Mouse (Mus musculus): Measurements from ENCODE around the gene Gga1. TPM values are rescaled to one million over a fixed set of nuclear protein-coding genes. Genes with fewer than 3 reads are reported as not detected.
A peak's percentile ranks its signal among the peaks of the same experiment; 100 is the strongest.

Gene Gga1
- polyA plus RNA-seq, 1 experiment from 2014 or later = 14.8 TPM

DNA sequence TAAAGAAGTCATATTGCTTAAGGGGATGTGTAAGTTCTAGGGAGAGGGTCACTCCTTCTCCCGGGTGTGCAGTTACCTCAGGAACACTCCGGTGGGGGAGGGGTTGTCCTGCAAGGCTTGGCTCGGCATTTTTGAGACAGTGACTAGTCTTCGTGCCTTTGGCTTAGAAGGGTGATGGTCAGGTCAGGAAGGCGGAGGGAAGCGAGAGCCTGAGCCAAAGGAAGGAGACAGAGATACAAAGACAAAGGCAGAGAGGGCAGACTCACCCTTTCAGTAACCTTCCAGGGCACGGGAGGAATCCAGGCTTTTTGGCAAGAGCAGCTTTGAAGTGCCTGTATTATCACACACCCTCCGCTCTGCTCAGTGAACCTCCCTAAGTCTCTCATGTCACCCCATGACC, 48.1 kb downstream of the Gga1 start:
- no peak overlapping the region for H3K4me2 ChIP-seq (ENCODE audit: low read depth, low read length)
- no peak for DNase-seq

DNA sequence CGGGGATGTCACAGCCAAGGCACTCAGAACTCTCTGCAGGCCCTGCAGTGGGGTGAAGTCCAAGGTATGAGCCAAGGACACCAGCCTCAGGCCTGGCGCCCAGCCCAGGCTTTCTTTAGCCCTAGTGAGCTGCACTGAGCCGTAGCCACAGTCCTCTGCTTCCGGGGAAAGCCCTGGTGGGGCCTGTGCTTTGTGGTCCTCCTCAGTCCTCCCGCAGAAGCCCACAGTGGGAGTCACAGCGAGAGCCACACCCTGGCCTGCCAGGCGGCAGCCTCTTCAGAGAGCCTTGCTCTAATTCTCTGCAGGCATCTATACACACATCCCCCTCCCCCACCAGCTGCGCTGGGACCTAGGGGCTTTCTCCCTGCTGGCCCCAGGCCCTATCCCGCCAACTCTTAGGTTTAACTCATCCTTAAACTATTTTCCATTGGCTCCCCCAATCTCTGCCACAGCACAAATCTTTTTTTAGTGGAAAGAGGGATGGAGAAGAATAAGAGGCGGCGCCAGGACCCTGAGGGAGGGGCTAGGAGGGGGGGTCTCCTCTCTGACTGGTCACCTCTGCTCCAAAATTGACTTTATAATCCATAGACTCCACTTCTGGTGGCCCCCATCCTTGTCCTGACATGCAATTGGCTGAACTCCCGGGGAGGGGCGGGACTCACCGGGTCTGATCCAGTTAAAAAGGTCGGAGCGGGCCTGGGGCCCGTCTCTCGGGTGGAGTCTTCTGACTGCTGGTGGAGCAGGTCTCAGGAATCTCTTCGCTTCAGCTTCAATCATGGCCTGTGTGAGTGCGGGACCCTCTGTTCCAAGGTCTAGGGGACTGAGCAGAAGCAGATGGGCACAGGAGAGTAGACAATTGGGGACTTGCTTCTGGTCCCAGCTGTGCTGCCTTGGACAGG, 49.3 kb downstream of the Gga1 start, which contains the start of gene Lgals1:
Gene Lgals1, plus strand, starts transcription at position 705 of the 899 bp plus-strand sequence.
- Histone ChIP-seq H3K4me1 (ENCODE audit: insufficient read depth) (peaks cover 61% of the 10 kb centered on the region), H3K4me3 (ENCODE audit: low read depth, low read length) (peak within 1 kb of the TSS; percentile 43), H3K4me2 (ENCODE audit: low read depth, low read length) (peak within 1 kb of the TSS; percentile 69), H3K9me3 (ENCODE audit: low read length) (no peaks in the 10 kb centered on the region), H3K36me3 (replicated peaks; ENCODE audit: insufficient read depth, low read length) (no peaks in the 10 kb centered on the region), H3K27me3 (ENCODE audit: insufficient read depth, low read length) (no peaks in the 10 kb centered on the region), H3K9ac (replicated peaks) (peak within 1 kb of the TSS; percentile 49), H3K27ac (ENCODE audit: low read depth) (peak within 1 kb of the TSS; percentile 67)
- ATAC-seq (peak; percentile 32), DNase-seq (peak; percentile 84)
- TF ChIP-seq CTCF (IDR thresholded peaks at IDR 0.05; ENCODE audit: low read depth) (no peak), EP300 (IDR thresholded peaks at IDR 0.05; ENCODE audit: low read depth) (no peak)
- WGBS (ENCODE audit: insufficient replicate concordance) = 8% methylated on average over 20 of the region's 20 CpGs

More for the DNA sequence above, 48.1 kb downstream of the Gga1 start:
- Histone ChIP-seq H3K4me1 (ENCODE audit: insufficient read depth) (peaks cover 61% of the 10 kb centered on the region), H3K27me3 (ENCODE audit: insufficient read depth, low read length) (no peaks in the 10 kb centered on the region), H3K9ac (replicated peaks) (0 out of 2 replicates have a peak overlapping the region, but pooled peaks have one; percentile 42), H3K36me3 (replicated peaks; ENCODE audit: insufficient read depth, low read length) (no peaks in the 10 kb centered on the region), H3K4me3 (ENCODE audit: low read depth, low read length) (no peak overlapping the region), H3K27ac (ENCODE audit: low read depth) (peak overlapping the region; percentile 29; the same call in 1 of the 2 replicates), H3K9me3 (ENCODE audit: low read length) (no peaks in the 10 kb centered on the region)
- WGBS (ENCODE audit: insufficient replicate concordance) = 58% methylated on average over 8 of the region's 8 CpGs
- ATAC-seq = no peak
- TF ChIP-seq EP300 (IDR thresholded peaks at IDR 0.05; ENCODE audit: low read depth) = no peak
- no peak for TF ChIP-seq CTCF (IDR thresholded peaks at IDR 0.05; ENCODE audit: low read depth)

DNA sequence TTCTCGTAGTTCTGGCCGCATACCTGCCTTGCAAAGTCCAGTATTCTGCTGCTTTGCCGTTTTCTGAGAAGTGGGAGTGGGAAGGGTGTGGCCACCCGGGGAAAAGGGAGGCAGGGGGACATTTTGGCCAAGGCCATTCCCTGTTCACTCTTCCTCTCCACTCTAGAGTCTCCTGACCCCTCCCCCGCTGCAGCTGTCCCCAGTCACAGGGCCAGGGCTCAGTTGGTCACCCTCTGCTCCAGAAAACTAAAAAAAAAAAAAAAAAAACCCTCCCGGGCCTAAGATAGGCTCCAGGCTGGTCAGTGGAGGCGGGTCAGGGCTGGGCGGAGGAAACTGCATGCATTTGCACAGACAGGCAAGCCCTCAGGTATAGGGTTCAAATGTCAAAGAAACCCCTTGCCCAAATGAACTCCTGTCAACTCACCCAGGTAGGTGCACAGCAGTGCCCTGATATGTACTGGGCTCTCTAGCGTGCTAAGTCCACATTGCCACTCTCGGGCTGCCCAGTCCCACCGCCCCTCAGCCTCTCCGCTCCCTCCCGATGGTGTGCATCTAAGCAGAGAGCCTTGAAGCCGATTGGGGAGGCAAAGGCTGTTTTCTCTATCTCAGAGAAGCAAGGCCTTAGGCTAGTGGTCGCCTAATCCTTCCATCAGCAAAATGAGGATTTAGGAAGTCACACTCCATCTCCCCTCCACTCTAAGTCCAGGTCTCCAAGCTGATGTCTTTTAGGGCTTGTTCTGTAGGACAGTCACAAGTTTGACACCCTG, 50.2 kb downstream of the Gga1 start:
- DNase-seq = no peak
- Histone ChIP-seq H3K4me2 (ENCODE audit: low read depth, low read length) (peak overlapping the region; percentile 69), H3K9ac (replicated peaks) (peak overlapping the region; percentile 49), H3K27me3 (ENCODE audit: insufficient read depth, low read length) (no peaks in the 10 kb centered on the region), H3K9me3 (ENCODE audit: low read length) (no peaks in the 10 kb centered on the region), H3K4me3 (ENCODE audit: low read depth, low read length) (peak overlapping the region; percentile 43), H3K36me3 (replicated peaks; ENCODE audit: insufficient read depth, low read length) (no peaks in the 10 kb centered on the region), H3K27ac (ENCODE audit: low read depth) (peak overlapping the region; percentile 67), H3K4me1 (ENCODE audit: insufficient read depth) (peaks cover 57% of the 10 kb centered on the region)
- no peak for ATAC-seq
- 14% methylated on average over 15 of the region's 15 CpGs for WGBS (ENCODE audit: insufficient replicate concordance)
- TF ChIP-seq CTCF (IDR thresholded peaks at IDR 0.05; ENCODE audit: low read depth) (no peak), EP300 (IDR thresholded peaks at IDR 0.05; ENCODE audit: low read depth) (no peak)

GRCm38 (mm10) chr15:78927788-78928457, 50.9 kb downstream of the Gga1 start:
- H3K4me1 ChIP-seq (ENCODE audit: insufficient read depth) = peaks cover 52% of the 10 kb centered on the region
- under 1% methylated on average over 27 of the region's 35 CpGs for WGBS (ENCODE audit: insufficient replicate concordance)
- TF ChIP-seq EP300 (IDR thresholded peaks at IDR 0.05; ENCODE audit: low read depth) (no peak), CTCF (IDR thresholded peaks at IDR 0.05; ENCODE audit: low read depth) (no peak)
- DNase-seq (peak; percentile 87), ATAC-seq (peak; percentile 32)
- H3K9me3 ChIP-seq (ENCODE audit: low read length) = no peaks in the 10 kb centered on the region
- H3K27ac ChIP-seq (ENCODE audit: low read depth) = peak overlapping the region; percentile 67
- H3K27me3 ChIP-seq (ENCODE audit: insufficient read depth, low read length) = no peaks in the 10 kb centered on the region
- peak overlapping the region; percentile 49 for H3K9ac ChIP-seq (replicated peaks)
- H3K4me3 ChIP-seq (ENCODE audit: low read depth, low read length) = peak overlapping the region; percentile 43
- no peaks in the 10 kb centered on the region for H3K36me3 ChIP-seq (replicated peaks; ENCODE audit: insufficient read depth, low read length)
- H3K4me2 ChIP-seq (ENCODE audit: low read depth, low read length) = peak overlapping the region; percentile 69

DNA sequence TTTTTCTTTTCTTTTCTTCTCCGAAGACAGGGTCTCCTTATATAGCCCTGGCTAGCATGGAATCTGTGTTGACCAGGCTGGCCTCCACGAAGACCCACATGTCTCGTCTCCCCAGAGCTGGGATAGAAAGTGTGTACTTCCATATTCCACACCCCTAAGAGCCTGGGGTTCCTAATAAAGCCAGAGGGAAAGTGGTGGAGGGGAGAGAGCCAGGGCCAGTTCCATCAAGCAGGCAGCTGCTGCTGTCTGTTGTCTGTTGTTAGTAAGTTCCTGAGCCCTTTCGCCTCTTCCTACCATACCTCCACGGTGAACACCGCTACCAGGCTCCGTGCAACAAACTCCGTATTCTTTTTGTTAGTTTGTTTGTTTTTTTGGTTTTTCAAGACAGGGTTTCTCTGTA, 51.5 kb downstream of the Gga1 start:
- no peak overlapping the region for H3K9ac ChIP-seq (replicated peaks)
- TF ChIP-seq EP300 (IDR thresholded peaks at IDR 0.05; ENCODE audit: low read depth) (no peak), CTCF (IDR thresholded peaks at IDR 0.05; ENCODE audit: low read depth) (no peak)

More for the DNA sequence above, 51.5 kb downstream of the Gga1 start:
- DNase-seq = no peak
- H3K9me3 ChIP-seq (ENCODE audit: low read length) = no peaks in the 10 kb centered on the region
- H3K4me2 ChIP-seq (ENCODE audit: low read depth, low read length) = peak overlapping the region; percentile 69
- H3K4me3 ChIP-seq (ENCODE audit: low read depth, low read length) = no peak overlapping the region
- H3K27me3 ChIP-seq (ENCODE audit: insufficient read depth, low read length) = no peaks in the 10 kb centered on the region
- WGBS (ENCODE audit: insufficient replicate concordance) = 48% methylated on average over 8 of the region's 8 CpGs
- ATAC-seq = no peak
- peaks cover 47% of the 10 kb centered on the region for H3K4me1 ChIP-seq (ENCODE audit: insufficient read depth)
- H3K36me3 ChIP-seq (replicated peaks; ENCODE audit: insufficient read depth, low read length) = no peaks in the 10 kb centered on the region
- H3K27ac ChIP-seq (ENCODE audit: low read depth) = peak overlapping the region; percentile 56
